Comparison of ENCODE assay signal across 19 mouse cellular contexts in genomic region chr11:5188170-5188569, GRCm38 (mm10).
"Had no signal": no experiment of that assay in that cellular context is flagged by ENCODE, and none has a peak within 500 bp of the region (broad histone marks: within the 10 kb centered on the region; RNA-seq: fewer than 3 reads in every experiment).

No protein-coding gene starts in this region.

- H3K36me3 ChIP-seq: liver, embryonic 15.5 days; midbrain, embryonic 15.5 days had no signal

- H3K27me3 ChIP-seq: kidney, embryonic 15.5 days; limb, embryonic 12.5 days; limb, embryonic 15.5 days; liver, embryonic 15.5 days; midbrain, embryonic 12.5 days; midbrain, embryonic 15.5 days had no signal

- DNase-seq: kidney, adult 11 months; kidney, adult 8-10 months; kidney, postnatal 14 days; kidney, postnatal 4 days; left cerebral cortex, postnatal 4 days; lung, embryonic 14.5 days; right cerebral cortex, postnatal 4 days; thymus, adult 2 months; thymus, postnatal 14 days; thymus, postnatal 4 days had no signal

- H3K9me3 ChIP-seq: kidney, embryonic 15.5 days; limb, embryonic 12.5 days; limb, embryonic 15.5 days; liver, embryonic 15.5 days; midbrain, embryonic 12.5 days; midbrain, embryonic 15.5 days had no signal

- H3K27ac ChIP-seq: kidney, embryonic 15.5 days; limb, embryonic 12.5 days; liver, embryonic 15.5 days; macrophage; midbrain, embryonic 12.5 days; midbrain, embryonic 15.5 days; stomach, postnatal 0 days had no signal

- H3K4me1 ChIP-seq: liver, embryonic 15.5 days had no signal

- H3K4me2 ChIP-seq: kidney, embryonic 15.5 days; limb, embryonic 12.5 days; limb, embryonic 15.5 days; liver, embryonic 15.5 days; lung, embryonic 14.5 days; midbrain, embryonic 12.5 days; midbrain, embryonic 15.5 days had no signal

- H3K9ac ChIP-seq: kidney, embryonic 15.5 days; limb, embryonic 12.5 days; limb, embryonic 15.5 days; liver, embryonic 15.5 days; lung, embryonic 14.5 days; midbrain, embryonic 12.5 days; midbrain, embryonic 15.5 days had no signal

- H3K4me3 ChIP-seq: kidney, embryonic 15.5 days; limb, embryonic 12.5 days; limb, embryonic 15.5 days; liver, embryonic 15.5 days; midbrain, embryonic 12.5 days; midbrain, embryonic 15.5 days had no signal

- ATAC-seq: lung, postnatal 0 days; midbrain, embryonic 15.5 days had no signal
